Mouse (Mus musculus) midbrain, postnatal 0 days (tissue): Measurements from ENCODE around the gene Prl7d1. TPM values are rescaled to one million over a fixed set of nuclear protein-coding genes. Genes with fewer than 3 reads are reported as not detected.
"Not testable (repeated sequence)": the region's sequence is repeated elsewhere in the genome, so short reads cannot be mapped to it uniquely, and the experiment has no call there.

Experiments used
- ATAC-seq: fragments of 200-750 bp; cut with Nextera tagmentation; 2 replicates; pipeline ENCODE4 v1.8.0; 2017; ENCODE audit warnings: moderate number of reproducible peaks, mild to moderate bottlenecking, moderate TSS enrichment, moderate library complexity; ENCODE audit not compliant: low FRiP score
- DNase-seq: peaks from one replicate; pipeline ENCODE4 v3.0.0-alpha.2; 2015; ENCODE audit warnings: low spot score
- H3K27ac ChIP-seq: fragments of 300-500 bp; sonication (generic); 2 replicates; pipeline ENCODE4 v1.5.1; 2014; ENCODE audit warnings: low read depth, mild to moderate bottlenecking, low read length, mixed read lengths
- H3K27me3 ChIP-seq: fragments of 300-500 bp; sonication (generic); 2 replicates; pipeline ENCODE4 v1.6.1; 2014; ENCODE audit warnings: low read length, control low read depth, mixed read lengths; ENCODE audit not compliant: insufficient read depth
- H3K36me3 ChIP-seq: fragments of 300-500 bp; sonication (generic); 2 replicates; pipeline ENCODE4 v1.6.1; 2014; ENCODE audit warnings: low read length, control low read depth, mixed read lengths; ENCODE audit not compliant: insufficient read depth
- H3K4me1 ChIP-seq: fragments of 300-500 bp; sonication (generic); 2 replicates; pipeline ENCODE4 v1.6.1; 2014; ENCODE audit warnings: mild to moderate bottlenecking, control low read depth, antibody characterized with exemption, low read length, mixed read lengths; ENCODE audit not compliant: insufficient read depth
- H3K4me2 ChIP-seq: fragments of 300-500 bp; sonication (generic); 2 replicates; pipeline ENCODE4 v1.6.1; 2014; ENCODE audit warnings: low read depth, mild to moderate bottlenecking, low read length, mixed read lengths; ENCODE audit not compliant: poor library complexity, severe bottlenecking
- H3K4me3 ChIP-seq: fragments of 300-500 bp; sonication (generic); 2 replicates; pipeline ENCODE4 v1.5.1; 2014; ENCODE audit warnings: low read depth, mild to moderate bottlenecking, low read length, moderate library complexity
- H3K9ac ChIP-seq: fragments of 300-500 bp; sonication (generic); replicated peaks from 2 replicates; pipeline ENCODE4 v1.6.1; 2014; ENCODE audit warnings: mild to moderate bottlenecking, low read length, moderate library complexity, mixed read lengths; ENCODE audit not compliant: poor library complexity, severe bottlenecking
- H3K9me3 ChIP-seq: fragments of 300-500 bp; sonication (generic); 2 replicates; pipeline ENCODE4 v1.6.1; 2016; ENCODE audit warnings: low read length, control low read depth
- CTCF ChIP-seq: IDR thresholded peaks from 2 replicates; pipeline ENCODE4 v1.5.1; 2016; ENCODE audit warnings: antibody characterized with exemption, mild to moderate bottlenecking
- WGBS: fragments of 180-500 bp; shearing (Covaris S2); extraction: QIAGEN DNeasy Blood & Tissue Kit; methylation state at CpG from one replicate; pipeline ENCODE4 v1.1.7; 2014; 5-methylcytosine and 5-hydroxymethylcytosine counted together
- polyA plus RNA-seq: library from polyadenylated mRNA; unstranded; fragments of >200 nt; fragmentation: Nextera tagmentation; extraction: Ambion mirVana; gene quantifications from 2 replicates; pipeline ENCODE4 v1.2.1, GENCODE M21; 2015
- total RNA-seq: library from RNA; depleted of rRNA; stranded (reverse); fragments of >200 nt; gene quantifications from 2 replicates; pipeline ENCODE4 v1.2.3, GENCODE M21; 2014; rRNA removed

The Prl7d1 gene
- total RNA-seq (not detected in 2 replicates), polyA plus RNA-seq (not detected in 2 replicates)

GRCm38 (mm10) chr13:27716636-27717035 lies at the start of gene Prl7d1:
Gene Prl7d1, minus strand, starts transcription at chr13:27716736.
- Histone ChIP-seq H3K4me1 (no peaks in the 10 kb centered on the region), H3K27me3 (no peaks in the 10 kb centered on the region), H3K4me3 (no peak within 1 kb of the TSS), H3K9ac (no peak within 1 kb of the TSS), H3K9me3 (no peaks in the 10 kb centered on the region), H3K4me2 (no peak within 1 kb of the TSS), H3K27ac (no peak within 1 kb of the TSS), H3K36me3 (no peaks in the 10 kb centered on the region)
- ATAC-seq (no peak), DNase-seq (no peak)
- WGBS = 88% methylated on average over 5 of the region's 5 CpGs
- TF ChIP-seq CTCF = no peak

GRCm38 (mm10) chr13:27734512-27735186 lies 18.1 kb upstream of the Prl7d1 start:
- Histone ChIP-seq H3K36me3 (no peaks in the 10 kb centered on the region), H3K4me2 (no peak overlapping the region), H3K9me3 (no peaks in the 10 kb centered on the region), H3K4me1 (no peaks in the 10 kb centered on the region), H3K27me3 (no peaks in the 10 kb centered on the region), H3K9ac (no peak overlapping the region), H3K4me3 (no peak overlapping the region), H3K27ac (no peak overlapping the region)
- no peak for TF ChIP-seq CTCF
- ATAC-seq (no peak), DNase-seq (no peak)
- WGBS = 91% methylated on average over 10 of the region's 10 CpGs

- not testable (repeated sequence) for H3K4me3 ChIP-seq, ATAC-seq, H3K9ac ChIP-seq, H3K4me2 ChIP-seq, H3K36me3 ChIP-seq, H3K27ac ChIP-seq, H3K9me3 ChIP-seq, DNase-seq, H3K27me3 ChIP-seq, H3K4me1 ChIP-seq
- 86% methylated on average over 5 of the region's 5 CpGs for WGBS
Measured at GRCm38 (mm10) chr13:27730286-27730959, 13.9 kb upstream of the Prl7d1 start.

- not testable (repeated sequence) for H3K9me3 ChIP-seq, H3K4me1 ChIP-seq, H3K27me3 ChIP-seq, H3K4me3 ChIP-seq, H3K9ac ChIP-seq, H3K27ac ChIP-seq, DNase-seq, H3K4me2 ChIP-seq, H3K36me3 ChIP-seq, ATAC-seq
- WGBS = 95% methylated on average over 3 of the region's 3 CpGs
Measured at GRCm38 (mm10) chr13:27725057-27725456, 8.5 kb upstream of the Prl7d1 start.

GRCm38 (mm10) chr13:27706521-27706920 lies 10.0 kb downstream of the Prl7d1 start:
- H3K9ac ChIP-seq = no peak overlapping the region
- no peak for TF ChIP-seq CTCF
- 75% methylated on average over 2 of the region's 2 CpGs for WGBS

GRCm38 (mm10) chr13:27667936-27668335 lies 48.6 kb downstream of the Prl7d1 start, which contains the start of gene Prl7a2:
Gene Prl7a2, minus strand, starts transcription at chr13:27668036.
- 82% methylated on average over 4 of the region's 4 CpGs for WGBS
- Histone ChIP-seq H3K4me1 (no peaks in the 10 kb centered on the region), H3K4me3 (no peak within 1 kb of the TSS), H3K9me3 (no peaks in the 10 kb centered on the region), H3K27ac (no peak within 1 kb of the TSS), H3K9ac (no peak within 1 kb of the TSS), H3K4me2 (no peak within 1 kb of the TSS), H3K36me3 (no peaks in the 10 kb centered on the region), H3K27me3 (no peaks in the 10 kb centered on the region)
- ATAC-seq (no peak), DNase-seq (no peak)
- TF ChIP-seq CTCF = no peak

More at GRCm38 (mm10) chr13:27706521-27706920, 10.0 kb downstream of the Prl7d1 start:
- no peak for DNase-seq
- Histone ChIP-seq H3K27me3 (no peaks in the 10 kb centered on the region), H3K9me3 (no peaks in the 10 kb centered on the region), H3K4me1 (no peaks in the 10 kb centered on the region), H3K36me3 (no peaks in the 10 kb centered on the region), H3K4me3 (no peak overlapping the region), H3K4me2 (no peak overlapping the region), H3K27ac (no peak overlapping the region)
- no peak for ATAC-seq
